Mouse (Mus musculus) adrenal gland, postnatal 36 days (tissue): Measurements from ENCODE around the gene Kif24. TPM values are rescaled to one million over a fixed set of nuclear protein-coding genes. Genes with fewer than 3 reads are reported as not detected.

Source experiments
- DNase-seq, 2 experiments: peaks; one replicate each; pipeline ENCODE4 v3.0.0; 2021; ENCODE audit warnings: mixed read lengths in 1 of 2
- total RNA-seq, 2 experiments: library from RNA; stranded (reverse); gene quantifications; 2 replicates each; pipeline ENCODE4 v1.2.3; 2021

Gene Kif24
- total RNA-seq, 2 experiments from 2014 or later: 1.4 to 2.1 TPM

- DNase-seq: no peak
Measured at GRCm38 (mm10) chr4:41347839-41348238, 116.8 kb downstream of the Kif24 start.

- no peak for DNase-seq
Measured at GRCm38 (mm10) chr4:41346011-41346410, 118.7 kb downstream of the Kif24 start.

- DNase-seq: no peak
Measured at GRCm38 (mm10) chr4:41340912-41341550, 123.7 kb downstream of the Kif24 start.

Other genes with a start within 250 kb of the Kif24 start
- gene Ubap2, start 189.7 kb downstream of the Kif24 start, total RNA-seq: 10 to 100 TPM; 32.8 to 43.9 TPM
- gene Dcaf12, start 150.0 kb downstream of the Kif24 start, total RNA-seq: 10 to 100 TPM; 53.3 to 60.1 TPM
- 10 to 100 TPM; 46.1 to 46.7 TPM for gene Ubap1, start 115.9 kb downstream of the Kif24 start, total RNA-seq
- 10 to 100 TPM; 22.9 to 37.8 TPM for gene Nudt2, start 264 bp upstream of the Kif24 start, total RNA-seq
- 10 to 100 TPM in 1 of 2 experiments, 1 to 10 TPM in 1; 8.4 to 14.8 TPM for gene AI464131, start 38.2 kb upstream of the Kif24 start, total RNA-seq
- 1 to 10 TPM in 1 of 2 experiments, not detected in 1; 1.3 TPM for gene 1110017D15Rik, start 52.4 kb upstream of the Kif24 start, total RNA-seq
- 10 to 100 TPM; 14.7 to 20.5 TPM for gene Fam219a, start 104.7 kb upstream of the Kif24 start, total RNA-seq
- not detected for gene Dnaic1, start 104.9 kb upstream of the Kif24 start, total RNA-seq
- gene Enho, start 175.4 kb upstream of the Kif24 start, total RNA-seq: 1 to 10 TPM; 2.8 to 3.5 TPM
- gene Cntfr, start 232.2 kb upstream of the Kif24 start, total RNA-seq: 10 to 100 TPM; 39.3 to 40.3 TPM
- gene Il11ra1, start 235.1 kb upstream of the Kif24 start, total RNA-seq: 10 to 100 TPM; 79.1 to 85.0 TPM
- 10 to 100 TPM; 39.2 to 42.6 TPM for gene Rpp25l, start 248.6 kb upstream of the Kif24 start, total RNA-seq